Mouse (Mus musculus) kidney, adult 2 months (tissue): ENCODE results near the gene Galnt18.

ENCODE experiments used
- CTCF ChIP-seq: fragments of 200-500 bp; conservative IDR thresholded peaks from 2 replicates; pipeline ENCODE4 v1.5.1; 2011; ENCODE audit warnings: low read depth, mild to moderate bottlenecking, control low read depth, low read length, moderate library complexity, mixed read lengths; ENCODE audit not compliant: insufficient read depth, insufficient read length
- POLR2A ChIP-seq: fragments of 200-500 bp; IDR thresholded peaks from one replicate; pipeline ENCODE4 v1.6.1; 2011; ENCODE audit warnings: low read depth, low read length, control low read depth

DNA sequence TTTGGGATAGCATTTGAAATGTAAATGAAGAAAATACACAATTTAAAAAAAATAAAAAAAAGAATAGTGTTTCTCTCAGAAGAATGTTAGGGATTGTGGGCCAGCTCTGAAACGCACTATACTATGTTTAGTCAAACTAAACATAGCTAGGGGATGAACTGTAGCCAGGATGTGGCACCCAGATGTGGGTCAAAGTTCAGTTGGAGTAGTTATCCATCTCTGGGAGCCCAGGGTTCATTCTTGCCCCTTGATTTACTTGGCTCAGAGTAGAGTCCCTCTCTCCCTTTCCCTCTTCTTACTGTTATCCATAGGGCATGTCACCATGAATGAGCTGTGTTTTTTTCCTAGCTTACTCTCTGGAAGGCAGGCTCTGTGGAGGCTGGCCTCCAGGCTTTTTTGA, 165.3 kb downstream of the Galnt18 start:
- TF ChIP-seq CTCF, result no peak
- TF ChIP-seq POLR2A, result no peak
